Mouse (Mus musculus) CH12F3 (cell line): ENCODE measurements around the gene Cd28.

Source experiments
- in situ Hi-C: fragments of 300-500 bp; cut with MboI; formaldehyde crosslinking; loops from 2 replicates; pipeline ENCODE4 v1.14.3; 2020; ENCODE audit warnings: low sequenced_read_pairs

The Cd28 gene

DNA sequence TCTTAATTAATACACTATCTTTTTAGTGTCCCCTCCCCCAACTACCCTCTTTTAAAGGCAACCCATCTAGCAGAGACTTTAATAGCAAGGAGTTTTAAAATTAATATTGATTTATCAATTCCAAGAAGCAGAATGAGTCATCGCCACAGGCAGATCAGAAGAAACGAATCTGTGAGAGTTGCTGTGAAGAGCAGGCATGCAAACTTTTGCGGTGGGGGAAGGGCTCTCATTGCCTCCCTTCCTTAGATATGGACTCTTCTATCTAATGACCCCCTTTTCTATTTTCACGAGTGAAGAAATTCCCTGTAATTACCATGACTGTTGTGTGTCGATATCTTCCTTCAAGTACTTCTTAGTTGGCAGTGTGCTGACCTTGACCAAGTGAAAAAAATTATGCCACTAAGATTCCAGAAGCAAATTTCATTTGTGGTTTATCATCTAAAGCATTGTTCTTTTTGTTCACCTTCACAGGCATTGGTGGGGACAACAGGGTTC lies 32.8 kb downstream of the Cd28 start:
- in situ Hi-C loops, result no loop called here

DNA sequence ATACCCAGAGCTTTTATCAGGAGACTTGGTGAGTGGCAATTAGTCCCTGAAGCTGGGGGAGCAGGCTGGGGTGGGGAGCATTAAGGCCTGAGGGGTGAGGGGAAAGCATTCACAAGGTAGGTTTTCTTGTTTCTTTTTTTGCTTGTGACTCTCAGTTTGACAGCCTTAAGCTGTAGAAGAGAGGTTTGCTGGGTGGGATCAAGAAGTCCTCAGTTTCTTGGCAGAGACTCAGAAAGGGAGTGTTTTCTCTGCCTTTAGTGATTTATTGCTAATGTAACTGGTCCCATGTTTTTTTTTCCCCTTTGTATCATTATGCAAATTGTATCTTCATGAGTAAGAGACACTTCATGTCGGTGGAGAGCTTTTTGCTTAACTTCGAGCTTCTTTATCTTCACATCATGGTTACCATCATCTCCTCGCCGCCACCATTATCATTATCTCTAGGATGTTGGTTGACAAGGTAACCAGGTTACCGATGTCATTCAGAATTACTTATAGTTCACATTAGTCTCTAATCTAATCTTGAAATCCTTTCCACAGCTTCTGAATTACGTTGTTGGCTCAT lies 33.7 kb downstream of the Cd28 start:
- in situ Hi-C loops, result no loop called here

DNA sequence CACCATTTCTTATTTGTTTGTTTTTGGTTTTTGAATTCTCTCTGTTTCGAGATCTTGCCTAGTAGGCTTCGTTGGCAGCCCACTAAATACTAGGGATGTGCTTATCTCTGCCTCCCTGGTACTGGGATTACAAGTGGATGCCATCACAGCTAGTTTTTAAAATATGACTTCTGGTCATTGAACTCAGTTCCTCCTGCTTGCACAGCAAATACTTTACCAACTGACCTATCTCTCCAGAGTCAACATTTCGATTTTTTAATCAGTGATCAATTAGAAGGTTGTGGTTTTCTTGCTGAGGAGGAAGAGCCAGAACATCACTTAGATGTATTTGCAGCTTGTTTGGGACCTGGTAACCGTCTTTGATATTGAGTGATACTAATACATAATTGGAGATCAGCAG lies 34.4 kb downstream of the Cd28 start:
- in situ Hi-C loops, result no loop called here

DNA sequence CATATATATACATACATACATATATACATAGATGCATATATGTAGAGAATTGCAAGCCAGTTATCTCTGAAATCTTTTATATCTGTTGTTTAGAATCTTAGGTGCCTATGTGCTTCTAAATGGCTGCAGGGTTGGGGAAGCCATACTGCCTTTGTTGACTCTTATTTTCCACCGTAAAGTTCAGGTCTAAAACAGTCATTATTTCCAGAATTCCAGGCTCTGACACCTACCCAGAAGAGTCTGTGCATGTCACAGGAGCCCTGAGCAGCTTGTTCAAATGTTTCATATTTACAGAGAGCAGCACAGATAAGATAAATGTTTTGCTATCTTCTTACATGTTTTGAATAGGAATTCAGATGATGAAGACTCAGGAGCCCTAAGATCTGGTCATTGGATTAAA lies 36.4 kb downstream of the Cd28 start:
- in situ Hi-C loops, result no loop called here

DNA sequence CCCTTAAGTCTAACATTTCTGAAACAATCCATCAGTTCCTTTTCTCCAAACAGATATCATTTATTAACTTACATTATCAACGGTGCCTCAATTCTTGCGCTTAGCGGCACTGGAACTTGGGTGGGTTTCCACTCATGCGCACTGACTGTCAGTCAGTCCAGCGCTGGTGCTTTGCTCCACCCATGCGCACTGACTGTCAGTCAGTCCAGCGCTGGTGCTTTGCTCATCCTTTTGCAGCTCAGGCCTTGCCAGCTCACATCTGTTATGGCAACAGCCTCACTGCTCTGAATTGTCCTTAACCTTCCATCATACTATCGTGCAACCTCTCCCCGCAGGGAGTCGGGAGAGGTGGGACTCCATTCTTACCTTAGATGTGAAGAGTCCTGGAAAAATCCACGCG lies 37.4 kb downstream of the Cd28 start:
- in situ Hi-C loops, result no loop called here

DNA sequence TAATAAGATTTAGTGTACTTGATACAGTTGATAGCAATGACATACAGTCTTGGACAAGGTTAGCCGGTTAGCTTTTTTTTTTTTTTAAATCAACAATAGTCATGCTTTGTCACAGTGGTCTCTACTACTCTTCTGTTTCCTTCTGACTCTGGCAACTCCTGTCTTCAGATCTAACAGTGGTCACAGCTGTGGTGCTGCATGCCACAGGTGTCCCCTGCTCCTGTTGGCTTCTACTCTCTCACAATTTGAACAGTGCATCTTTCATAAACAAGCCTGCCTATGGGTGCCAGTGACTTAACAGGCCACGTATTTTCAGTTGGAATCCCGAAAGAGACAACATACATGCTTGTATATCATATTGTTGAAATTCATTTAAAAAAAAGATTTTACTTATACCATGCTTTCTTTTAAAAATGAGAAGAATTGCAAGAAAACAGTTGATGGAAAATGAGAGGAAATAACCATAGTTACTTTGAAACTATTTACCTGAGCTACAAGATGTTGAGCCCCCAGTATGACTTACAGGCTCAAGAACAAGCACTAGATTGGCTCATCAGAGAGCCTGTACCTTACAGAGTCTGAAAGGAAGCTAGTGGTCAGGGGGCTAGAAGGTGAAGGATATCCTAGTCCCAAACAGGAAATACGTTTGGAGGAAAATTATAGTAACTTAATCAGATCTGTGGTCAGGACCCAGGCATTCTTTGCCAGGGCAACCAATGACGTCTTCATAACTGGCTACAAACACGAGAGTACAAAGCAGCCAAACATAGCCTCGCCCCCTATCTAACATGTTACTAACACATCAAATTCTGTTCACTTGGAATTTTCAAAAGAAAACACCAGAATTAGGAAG lies 39.0 kb downstream of the Cd28 start:
- in situ Hi-C loops, result no loop called here

DNA sequence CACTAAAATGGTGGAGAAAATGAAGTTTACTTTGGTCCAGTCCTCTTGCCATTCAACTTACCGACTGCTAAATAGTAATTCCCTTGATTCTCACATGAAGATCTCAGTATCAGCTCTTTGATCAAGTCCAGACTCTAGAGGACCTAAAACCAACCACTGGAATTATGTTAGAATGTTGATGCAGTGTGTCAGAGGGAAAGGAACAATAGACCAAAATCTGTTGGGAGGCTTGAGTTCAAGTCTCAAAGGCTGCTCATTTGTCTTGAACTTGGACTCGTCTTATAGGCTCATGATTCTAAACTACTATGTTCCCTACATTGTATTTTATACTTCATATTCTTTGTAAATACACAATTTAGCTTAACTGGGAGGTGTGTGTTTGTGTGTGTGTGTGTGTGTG lies 41.0 kb downstream of the Cd28 start:
- in situ Hi-C loops, result no loop called here

DNA sequence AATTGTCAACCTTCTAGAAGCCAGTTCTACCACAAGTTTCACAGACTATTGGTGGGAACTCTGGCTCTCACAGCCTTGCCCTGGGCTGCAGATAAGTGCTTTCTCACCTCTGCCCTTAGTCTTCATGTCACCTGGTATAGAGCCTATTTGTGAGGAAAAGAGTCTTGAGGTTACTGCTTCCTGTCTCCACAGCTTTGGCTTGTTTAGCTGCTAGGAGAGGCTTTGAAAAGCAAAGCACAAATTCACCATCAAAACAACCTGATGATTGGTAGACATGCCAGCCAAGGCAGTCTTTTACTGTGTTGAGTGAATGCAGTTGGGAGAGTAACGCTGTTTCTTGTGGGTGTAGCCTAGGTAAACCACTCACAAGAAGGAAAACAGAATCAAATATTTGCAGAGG lies 41.6 kb downstream of the Cd28 start:
- in situ Hi-C loops, result no loop called here

DNA sequence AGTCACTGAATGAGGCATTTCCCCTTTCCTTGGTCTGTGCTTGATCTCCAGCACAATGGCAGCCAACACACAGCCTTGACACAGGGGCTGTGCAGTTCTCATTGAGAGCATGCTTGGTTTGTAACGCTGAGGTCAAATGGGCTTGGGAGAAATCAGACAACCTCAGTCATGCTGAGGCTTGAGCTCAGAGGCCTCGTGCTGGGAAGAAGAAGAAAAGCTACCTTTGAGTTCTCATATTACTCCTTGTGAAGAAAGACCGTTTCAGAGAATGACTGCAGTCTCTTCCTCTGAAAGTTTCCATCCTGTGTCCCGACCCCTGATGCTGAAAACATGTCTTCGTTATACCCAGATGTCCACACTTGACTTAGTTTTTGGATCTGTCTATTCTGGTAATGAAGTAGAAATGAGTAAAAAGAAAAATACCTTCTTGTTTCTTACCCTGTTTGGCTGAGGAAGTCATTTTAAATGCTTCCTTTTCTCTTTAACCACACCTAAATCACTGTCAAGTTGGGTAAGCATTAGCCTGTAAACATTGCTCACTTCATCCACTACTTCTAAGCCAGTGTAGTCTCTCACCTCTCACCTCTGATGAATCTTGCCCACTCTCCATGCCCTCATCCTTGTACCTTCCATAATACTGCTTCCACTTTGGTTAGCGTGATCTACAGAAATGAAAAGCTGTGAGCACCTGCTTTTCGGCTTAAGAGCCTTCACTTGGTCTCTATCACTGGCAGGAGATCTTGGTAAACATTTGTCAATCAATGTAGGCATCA lies 43.1 kb downstream of the Cd28 start:
- in situ Hi-C loops, result no loop called here

DNA sequence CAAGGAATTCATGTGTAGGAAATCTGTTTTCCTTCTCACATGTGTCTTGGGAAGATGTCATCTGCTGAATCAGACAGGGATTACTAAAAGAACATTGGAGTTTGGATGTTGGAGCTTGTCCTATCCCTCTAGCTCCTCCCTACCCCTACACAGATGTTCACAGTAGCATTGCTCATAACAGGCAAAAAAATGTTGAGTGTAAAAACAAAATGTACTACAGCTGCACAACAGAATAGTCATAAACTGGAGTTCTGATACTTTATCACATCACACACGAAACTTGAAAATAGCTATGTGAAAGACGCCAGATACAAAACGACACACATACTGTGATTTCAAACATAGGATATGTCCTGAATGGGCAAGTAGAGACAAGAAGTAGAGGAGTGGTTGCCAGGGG lies 43.9 kb downstream of the Cd28 start:
- in situ Hi-C loops, result no loop called here

DNA sequence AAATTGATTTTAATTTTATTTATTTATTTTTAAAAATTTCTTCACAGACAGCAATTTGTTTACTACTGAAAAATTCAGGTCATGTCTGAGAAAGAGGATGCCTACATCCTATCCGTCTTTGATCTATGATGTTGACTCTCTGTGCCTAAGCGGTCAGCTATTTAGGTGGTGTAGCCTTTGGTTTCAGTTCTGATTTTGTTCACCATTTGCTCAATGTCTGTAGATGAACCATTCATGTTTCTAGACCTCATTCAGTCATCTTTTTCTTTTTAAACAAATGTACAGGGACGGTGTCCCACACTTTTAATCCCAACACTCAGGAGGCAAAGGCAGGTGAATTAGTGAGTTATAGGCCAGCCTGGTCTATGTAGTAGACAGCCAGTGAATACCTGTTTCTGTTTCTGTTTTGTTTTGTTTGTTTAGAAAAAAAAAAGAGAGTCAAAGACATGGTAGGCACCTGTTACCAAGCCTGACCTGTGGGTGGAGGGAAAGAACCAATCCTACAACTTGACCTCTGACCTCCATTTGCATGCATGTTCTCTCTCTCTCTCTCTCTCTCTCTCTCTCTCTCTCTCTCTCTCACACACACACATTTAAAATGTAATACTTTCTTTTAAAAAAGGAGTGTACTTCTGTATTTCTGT lies 45.0 kb downstream of the Cd28 start:
- in situ Hi-C loops, result no loop called here

DNA sequence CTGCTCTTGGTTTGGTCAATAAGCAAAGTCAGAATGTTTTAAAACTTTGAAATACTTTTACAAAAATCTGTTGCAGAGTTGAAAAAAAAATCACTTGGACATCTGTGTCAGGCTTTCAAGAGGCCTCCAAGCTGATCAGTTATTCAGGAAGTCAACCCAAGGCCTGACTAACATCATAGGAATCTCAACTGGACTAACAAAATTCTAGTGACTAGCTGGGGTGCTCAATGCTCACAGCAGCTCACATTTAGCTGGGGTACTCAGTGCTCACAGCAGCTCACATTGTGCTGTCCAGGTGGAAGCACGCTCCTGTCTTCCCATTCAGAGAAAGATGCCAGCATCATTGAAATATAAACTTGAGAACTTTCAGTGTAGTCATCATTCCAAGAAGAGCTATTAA lies 45.9 kb downstream of the Cd28 start:
- in situ Hi-C loops, result no loop called here

DNA sequence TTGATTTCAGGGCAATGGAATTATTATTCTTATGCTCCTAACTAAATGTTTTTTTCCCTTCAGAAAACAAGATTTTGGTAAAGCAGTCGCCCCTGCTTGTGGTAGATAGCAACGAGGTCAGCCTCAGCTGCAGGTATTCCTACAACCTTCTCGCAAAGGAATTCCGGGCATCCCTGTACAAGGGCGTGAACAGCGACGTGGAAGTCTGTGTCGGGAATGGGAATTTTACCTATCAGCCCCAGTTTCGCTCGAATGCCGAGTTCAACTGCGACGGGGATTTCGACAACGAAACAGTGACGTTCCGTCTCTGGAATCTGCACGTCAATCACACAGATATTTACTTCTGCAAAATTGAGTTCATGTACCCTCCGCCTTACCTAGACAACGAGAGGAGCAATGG lies 46.3 kb downstream of the Cd28 start:
- in situ Hi-C loops, result no loop called here

DNA sequence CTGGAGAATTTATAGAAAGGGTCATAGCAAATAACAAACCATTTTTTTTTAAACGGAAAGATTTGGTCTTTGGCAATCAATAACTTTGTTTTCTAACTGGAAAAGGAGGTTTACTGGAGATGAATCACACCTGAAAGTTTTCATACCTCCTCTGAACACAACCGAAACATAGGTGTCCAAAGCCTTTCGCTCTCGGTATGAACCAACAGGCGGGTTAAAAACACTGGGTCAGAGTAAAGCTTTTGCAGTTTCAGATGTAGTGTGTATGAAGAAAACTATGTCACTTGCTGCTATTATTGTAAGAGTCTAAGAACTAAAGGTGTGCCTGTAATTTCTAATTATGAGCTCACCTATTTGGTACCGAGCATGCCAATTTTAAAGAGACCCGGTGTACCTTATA lies 55.2 kb downstream of the Cd28 start:
- in situ Hi-C loops, result no loop called here

DNA sequence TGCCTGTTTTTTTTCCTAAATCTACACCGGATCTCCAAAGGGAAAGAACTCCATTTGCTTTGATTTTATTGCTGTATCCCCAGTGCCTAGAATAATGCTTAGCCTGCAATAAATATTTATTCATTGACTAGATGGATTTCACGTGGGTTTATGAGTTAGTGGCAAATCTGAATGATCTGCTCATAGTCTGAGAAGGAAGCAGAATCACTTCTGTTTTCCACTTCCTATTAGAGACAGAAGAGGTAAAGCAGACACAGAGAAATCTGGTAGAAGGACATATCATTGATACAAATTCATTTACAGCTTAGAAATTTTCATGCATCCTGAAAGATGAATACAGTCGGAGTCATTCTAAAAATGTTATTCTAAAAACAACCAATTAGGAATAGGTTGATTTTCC lies 56.6 kb downstream of the Cd28 start:
- in situ Hi-C loops, result no loop called here

DNA sequence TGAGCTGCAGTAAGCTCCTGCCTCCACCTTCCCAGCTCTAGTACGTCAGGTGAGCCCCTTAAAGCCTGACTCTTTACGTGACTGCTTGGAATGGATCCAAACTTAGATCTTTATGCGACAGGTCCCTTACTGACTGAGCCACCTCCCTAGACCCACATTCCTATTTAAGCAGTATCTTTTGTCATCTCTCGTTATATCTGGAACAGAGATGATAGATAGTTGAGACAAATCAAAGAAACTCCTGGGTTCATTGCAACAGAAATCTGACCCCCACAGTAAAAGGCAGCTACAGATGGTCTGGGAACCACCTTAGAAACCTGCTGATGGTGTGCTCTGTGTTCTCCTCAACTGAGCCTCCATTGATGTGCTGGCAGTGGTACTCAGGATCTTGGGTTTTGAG lies 59.6 kb downstream of the Cd28 start:
- in situ Hi-C loops, result no loop called here

DNA sequence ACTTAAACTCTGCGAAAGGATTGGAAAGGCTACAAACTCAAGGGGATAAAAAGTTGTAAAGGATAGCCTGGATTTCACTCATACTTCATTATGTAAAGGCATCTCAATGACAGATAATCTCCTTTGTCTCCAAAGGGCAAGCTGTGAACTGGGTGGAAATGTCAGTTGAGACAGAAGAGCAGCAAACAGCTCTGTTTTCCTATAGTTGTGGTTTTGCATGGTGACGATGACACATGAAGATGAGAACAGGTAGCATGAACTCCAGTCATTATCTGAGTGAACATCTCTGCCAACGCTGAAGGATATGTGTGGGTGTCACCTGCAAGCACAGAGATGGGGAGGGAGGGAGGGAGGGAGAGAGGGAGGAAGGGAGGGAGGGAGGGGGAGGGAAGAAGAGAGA lies 60.3 kb downstream of the Cd28 start:
- in situ Hi-C loops, result no loop called here

DNA sequence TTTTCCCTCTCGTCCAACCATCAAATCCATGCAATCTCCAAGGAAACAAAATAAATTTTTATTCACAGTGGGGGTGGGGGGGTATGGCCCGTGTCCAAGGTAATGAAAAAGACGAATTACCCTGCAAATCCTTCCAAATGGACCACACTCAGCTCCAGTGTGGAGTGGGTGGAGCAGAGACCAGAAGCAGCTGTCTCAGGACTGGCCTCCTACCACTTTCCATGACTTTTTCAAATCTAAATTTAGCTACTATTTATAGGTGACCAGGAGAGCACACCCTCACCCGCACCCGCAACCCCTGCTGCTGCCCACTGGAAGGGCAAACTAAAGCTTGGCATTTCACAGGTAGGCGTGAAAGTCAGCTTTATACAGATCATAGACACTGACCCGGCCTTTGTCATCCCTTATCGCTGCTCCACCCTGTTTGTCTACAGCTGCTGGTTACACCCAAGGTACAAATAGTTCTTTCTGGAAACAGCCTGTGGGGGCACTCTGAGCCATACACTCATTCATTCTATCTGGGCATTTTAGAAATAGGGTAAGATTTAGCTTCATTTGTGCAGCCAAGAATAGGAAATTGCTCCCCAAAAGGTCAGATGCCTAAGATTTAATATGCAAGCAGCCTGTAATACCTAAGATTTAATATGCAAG lies 62.0 kb downstream of the Cd28 start:
- in situ Hi-C loops, result no loop called here

DNA sequence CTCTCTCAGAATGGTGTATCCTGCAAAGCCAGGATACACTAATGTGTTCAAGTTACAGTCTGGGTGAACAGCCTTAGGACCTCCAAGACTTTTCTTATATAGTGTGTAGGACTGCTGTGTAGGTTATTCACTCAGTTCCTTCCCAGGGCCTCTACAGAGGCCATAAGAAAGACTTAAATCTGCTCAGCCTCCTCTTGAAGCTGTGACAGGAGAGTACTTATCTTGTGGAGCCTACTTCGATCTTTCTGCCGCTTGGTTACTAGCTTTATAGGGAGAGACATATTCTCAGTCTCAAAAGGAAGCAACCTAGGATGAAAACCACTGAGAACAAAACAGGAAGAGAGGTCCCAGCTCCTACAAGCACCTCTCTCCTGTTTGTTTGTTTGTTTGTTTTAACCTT lies 62.6 kb downstream of the Cd28 start:
- in situ Hi-C loops, result no loop called here

DNA sequence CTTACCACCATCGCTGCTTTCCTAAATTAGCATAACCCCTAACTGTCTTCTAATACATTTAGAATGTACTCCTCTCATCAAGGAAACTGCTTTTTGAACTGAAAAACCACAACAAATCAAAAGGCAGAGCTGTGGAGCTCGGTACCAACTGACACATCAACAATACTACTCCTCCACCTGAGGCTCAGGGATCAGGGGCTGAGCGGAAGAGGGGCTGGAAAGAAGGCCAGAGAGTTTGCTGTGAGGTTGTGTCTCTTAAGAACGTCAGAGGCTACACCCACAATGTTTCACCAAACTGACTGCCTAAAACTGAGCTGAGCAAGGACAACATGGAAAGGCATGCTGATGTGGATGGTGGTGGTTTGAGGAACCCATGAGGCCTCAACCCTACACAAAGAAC lies 65.1 kb downstream of the Cd28 start:
- in situ Hi-C loops, result no loop called here

DNA sequence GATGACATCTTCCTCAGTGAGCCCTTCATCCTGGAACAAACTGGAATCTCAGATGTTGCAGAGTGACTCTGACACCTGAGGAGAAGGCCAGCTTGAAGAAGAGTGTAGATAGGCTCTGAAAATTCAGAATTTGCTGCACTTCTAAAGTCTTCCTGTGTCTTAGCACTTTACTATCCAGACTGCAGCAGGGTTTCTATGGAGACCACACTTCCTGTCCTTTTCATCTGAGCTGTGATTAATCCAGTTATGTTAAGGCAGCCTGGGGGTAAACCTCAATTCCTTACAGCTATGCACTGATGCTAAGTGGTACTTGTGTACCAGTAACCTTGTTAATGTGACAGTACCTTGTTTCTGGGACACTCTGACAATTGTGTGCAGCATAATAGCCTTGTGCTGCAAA lies 77.1 kb downstream of the Cd28 start:
- in situ Hi-C loops, result no loop called here
